Mouse (Mus musculus) hindbrain, postnatal 0 days (tissue): Measurements from ENCODE around the gene Il22ra2. TPM values are rescaled to one million over a fixed set of nuclear protein-coding genes. Genes with fewer than 3 reads are reported as not detected.

Experiments
- ATAC-seq: fragments of 200-750 bp; cut with Nextera tagmentation; 2 replicates; pipeline ENCODE4 v1.8.0; 2017; ENCODE audit warnings: mild to moderate bottlenecking, moderate TSS enrichment, moderate library complexity
- DNase-seq: peaks from one replicate; pipeline ENCODE4 v3.0.0-alpha.2; 2015; ENCODE audit warnings: low spot score
- H3K27ac ChIP-seq: fragments of 300-500 bp; sonication (generic); 2 replicates; pipeline ENCODE4 v1.5.1; 2014; ENCODE audit warnings: mild to moderate bottlenecking
- H3K27me3 ChIP-seq: fragments of 300-500 bp; sonication (generic); 2 replicates; pipeline ENCODE4 v1.6.1; 2014; ENCODE audit warnings: low read length, mixed read lengths; ENCODE audit not compliant: insufficient read depth
- H3K36me3 ChIP-seq: fragments of 300-500 bp; sonication (generic); 2 replicates; pipeline ENCODE4 v1.6.1; 2014; ENCODE audit warnings: low read length, mixed read lengths; ENCODE audit not compliant: insufficient read depth
- H3K4me1 ChIP-seq: fragments of 300-500 bp; sonication (generic); 2 replicates; pipeline ENCODE4 v1.6.1; 2014; ENCODE audit warnings: antibody characterized with exemption, low read length, mixed read lengths; ENCODE audit not compliant: insufficient read depth
- H3K4me2 ChIP-seq: fragments of 300-500 bp; sonication (generic); 2 replicates; pipeline ENCODE4 v1.6.1; 2014; ENCODE audit warnings: low read depth, mild to moderate bottlenecking, low read length, moderate library complexity, mixed read lengths
- H3K4me3 ChIP-seq: fragments of 300-500 bp; sonication (generic); 2 replicates; pipeline ENCODE4 v1.5.1; 2014; ENCODE audit warnings: low read length
- H3K9ac ChIP-seq: fragments of 300-500 bp; sonication (generic); replicated peaks from 2 replicates; pipeline ENCODE4 v1.6.1; 2014; ENCODE audit warnings: mild to moderate bottlenecking, low read length, moderate library complexity, mixed read lengths
- H3K9me3 ChIP-seq: fragments of 300-500 bp; sonication (generic); 2 replicates; pipeline ENCODE4 v1.6.1; 2016; ENCODE audit warnings: low read length, mixed read lengths
- CTCF ChIP-seq: IDR thresholded peaks from 2 replicates; pipeline ENCODE4 v1.5.1; 2016; ENCODE audit warnings: antibody characterized with exemption, control low read depth, low read depth
- WGBS: fragments of 180-500 bp; shearing (Covaris S2); extraction: QIAGEN DNeasy Blood & Tissue Kit; methylation state at CpG from one replicate; pipeline ENCODE4 v1.1.7; 2014; 5-methylcytosine and 5-hydroxymethylcytosine counted together
- polyA plus RNA-seq: library from polyadenylated mRNA; unstranded; fragments of >200 nt; fragmentation: Nextera tagmentation; extraction: Ambion mirVana; gene quantifications from 2 replicates; pipeline ENCODE4 v1.2.1, GENCODE M21; 2015
- total RNA-seq: library from RNA; depleted of rRNA; stranded (reverse); fragments of >200 nt; gene quantifications from 2 replicates; pipeline ENCODE4 v1.2.3, GENCODE M21; 2014

Il22ra2 gene
- total and polyA plus RNA-seq, 2 experiments from 2014 or later = not detected

DNA sequence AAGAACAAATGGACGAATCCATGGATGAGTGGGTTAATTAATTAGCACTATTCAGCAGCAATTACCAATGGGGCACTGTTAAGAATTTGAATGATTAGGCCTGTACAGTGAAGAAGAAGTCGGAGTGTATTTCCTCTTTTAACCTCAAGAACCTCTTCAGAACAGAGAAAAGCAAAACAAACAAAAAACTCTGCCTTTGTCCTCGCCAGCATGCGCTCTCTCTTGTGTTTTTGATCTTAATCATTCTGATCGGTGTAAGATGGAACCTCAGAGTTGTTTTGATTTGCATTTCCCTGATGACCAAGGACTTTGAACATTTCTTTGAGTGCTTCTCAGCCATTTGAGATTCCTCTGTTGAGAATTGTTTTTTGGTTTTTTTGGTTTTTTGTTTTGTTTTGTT is 2.1 kb upstream of the Il22ra2 start:
- 62% methylated on average over 5 of the region's 5 CpGs for WGBS
- Histone ChIP-seq H3K4me2 (no peak overlapping the region), H3K4me1 (no peaks in the 10 kb centered on the region), H3K36me3 (no peaks in the 10 kb centered on the region), H3K9ac (no peak overlapping the region), H3K9me3 (no peaks in the 10 kb centered on the region), H3K27ac (no peak overlapping the region), H3K27me3 (no peaks in the 10 kb centered on the region), H3K4me3 (no peak overlapping the region)
- no peak for ATAC-seq
- no peak for DNase-seq
- no peak for TF ChIP-seq CTCF

GRCm38 (mm10) chr10:19624617-19625016 is 2.8 kb downstream of the Il22ra2 start:
- WGBS = 94% methylated on average over 1 of the region's 1 CpGs
- no peaks in the 10 kb centered on the region for H3K4me1 ChIP-seq
- DNase-seq (no peak), ATAC-seq (no peak)
- TF ChIP-seq CTCF = no peak
- no peak overlapping the region for H3K4me3 ChIP-seq
- no peak overlapping the region for H3K9ac ChIP-seq
- H3K36me3 ChIP-seq = no peaks in the 10 kb centered on the region
- H3K27ac ChIP-seq = no peak overlapping the region
- H3K9me3 ChIP-seq = no peaks in the 10 kb centered on the region
- no peak overlapping the region for H3K4me2 ChIP-seq
- no peaks in the 10 kb centered on the region for H3K27me3 ChIP-seq

- Histone ChIP-seq H3K27ac (no peak overlapping the region), H3K36me3 (no peaks in the 10 kb centered on the region), H3K4me1 (no peaks in the 10 kb centered on the region), H3K9ac (no peak overlapping the region), H3K4me3 (no peak overlapping the region), H3K9me3 (no peaks in the 10 kb centered on the region), H3K27me3 (no peaks in the 10 kb centered on the region), H3K4me2 (no peak overlapping the region)
- DNase-seq (no peak), ATAC-seq (no peak)
- TF ChIP-seq CTCF = no peak
- WGBS = 87% methylated on average over 2 of the region's 2 CpGs
Measured at GRCm38 (mm10) chr10:19627342-19627741, 5.5 kb downstream of the Il22ra2 start.

DNA sequence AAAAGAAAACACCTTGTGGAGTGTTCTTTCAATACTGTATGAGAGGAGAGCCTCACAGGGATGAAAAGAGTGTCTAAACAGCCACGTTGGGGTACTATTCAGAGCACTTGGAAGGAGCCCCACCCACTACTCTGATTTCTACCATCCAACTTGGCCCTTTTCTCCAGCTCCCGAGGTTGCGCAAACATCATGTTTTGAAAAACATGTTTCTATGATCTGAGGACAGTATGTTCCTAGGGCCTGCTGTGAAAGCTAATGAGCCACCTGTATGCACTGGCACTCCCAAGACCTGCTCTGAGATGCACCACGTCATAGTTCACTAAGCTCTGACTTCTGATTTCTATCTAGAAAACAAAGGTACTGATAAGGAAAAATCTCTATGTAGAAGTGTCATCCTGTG is 6.0 kb downstream of the Il22ra2 start:
- Histone ChIP-seq H3K4me3 (no peak overlapping the region), H3K27ac (no peak overlapping the region), H3K9ac (no peak overlapping the region), H3K27me3 (no peaks in the 10 kb centered on the region), H3K4me1 (no peaks in the 10 kb centered on the region), H3K4me2 (no peak overlapping the region), H3K9me3 (no peaks in the 10 kb centered on the region), H3K36me3 (no peaks in the 10 kb centered on the region)
- 76% methylated on average over 4 of the region's 4 CpGs for WGBS
- no peak for DNase-seq
- ATAC-seq = no peak
- TF ChIP-seq CTCF = no peak

DNA sequence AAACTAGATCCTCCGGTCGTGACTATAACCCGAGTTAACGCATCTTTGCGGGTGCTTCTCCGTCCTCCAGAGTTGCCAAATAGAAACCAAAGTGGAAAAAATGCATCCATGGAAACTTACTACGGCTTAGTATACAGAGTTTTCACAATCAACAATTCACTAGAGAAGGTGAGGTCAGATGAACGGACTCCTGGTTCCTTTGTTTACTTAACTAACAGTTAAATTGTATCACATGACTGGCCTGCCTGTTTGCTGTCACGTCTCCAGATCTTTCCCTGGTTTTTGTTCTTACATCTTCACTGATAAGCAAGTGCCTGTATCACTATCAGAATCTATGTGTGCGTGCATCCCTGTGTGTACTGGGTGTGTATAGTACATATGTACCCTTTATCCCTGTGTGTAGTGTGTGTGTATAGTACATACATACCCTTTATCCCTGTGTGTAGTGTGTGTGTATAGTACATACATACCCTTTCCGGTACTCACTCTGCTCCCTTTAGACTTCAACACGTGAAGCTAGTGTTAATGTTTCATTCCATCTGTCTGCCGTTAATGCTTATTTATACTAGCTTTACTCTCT is 9.9 kb downstream of the Il22ra2 start:
- no peak overlapping the region for H3K9ac ChIP-seq
- H3K27ac ChIP-seq = no peak overlapping the region
- H3K36me3 ChIP-seq = no peaks in the 10 kb centered on the region
- no peak for TF ChIP-seq CTCF
- H3K4me3 ChIP-seq = no peak overlapping the region
- DNase-seq (no peak), ATAC-seq (no peak)
- no peaks in the 10 kb centered on the region for H3K9me3 ChIP-seq
- no peaks in the 10 kb centered on the region for H3K4me1 ChIP-seq
- H3K4me2 ChIP-seq = no peak overlapping the region
- WGBS = 81% methylated on average over 13 of the region's 13 CpGs
- no peaks in the 10 kb centered on the region for H3K27me3 ChIP-seq

- ATAC-seq = no peak
- Histone ChIP-seq H3K9me3 (no peaks in the 10 kb centered on the region), H3K9ac (no peak overlapping the region), H3K27ac (no peak overlapping the region), H3K36me3 (no peaks in the 10 kb centered on the region), H3K4me2 (no peak overlapping the region), H3K27me3 (no peaks in the 10 kb centered on the region), H3K4me3 (no peak overlapping the region), H3K4me1 (no peaks in the 10 kb centered on the region)
- whole genome bisulfite sequencing = 90% methylated on average over 5 of the region's 5 CpGs
- TF ChIP-seq CTCF = no peak
- no peak for DNase-seq
Measured at GRCm38 (mm10) chr10:19638851-19639250, 17.1 kb downstream of the Il22ra2 start.

- Histone ChIP-seq H3K4me3 (no peak overlapping the region), H3K9me3 (no peaks in the 10 kb centered on the region), H3K27me3 (no peaks in the 10 kb centered on the region), H3K36me3 (no peaks in the 10 kb centered on the region), H3K9ac (no peak overlapping the region), H3K4me2 (no peak overlapping the region), H3K27ac (no peak overlapping the region), H3K4me1 (no peaks in the 10 kb centered on the region)
- ATAC-seq (no peak), DNase-seq (no peak)
- no peak for TF ChIP-seq CTCF
- WGBS = 100% methylated on average over 1 of the region's 1 CpGs
Measured at GRCm38 (mm10) chr10:19639630-19640029, 17.8 kb downstream of the Il22ra2 start.
